Mouse (Mus musculus) E14TG2a.4 (cell line): ENCODE measurements around the gene Ccl4.

Experiments used
- CTCF ChIP-seq: conservative IDR thresholded peaks from 2 replicates; pipeline ENCODE4 v1.5.1; 2014; ENCODE audit warnings: low read length
- NANOG ChIP-seq: IDR thresholded peaks from 2 replicates; pipeline ENCODE4 v1.6.1; 2014; ENCODE audit warnings: borderline replicate concordance, low read length, mixed read lengths
- POU5F1 ChIP-seq: IDR thresholded peaks from 2 replicates; pipeline ENCODE4 v1.6.1; 2014; ENCODE audit warnings: low read length, borderline replicate concordance

DNA sequence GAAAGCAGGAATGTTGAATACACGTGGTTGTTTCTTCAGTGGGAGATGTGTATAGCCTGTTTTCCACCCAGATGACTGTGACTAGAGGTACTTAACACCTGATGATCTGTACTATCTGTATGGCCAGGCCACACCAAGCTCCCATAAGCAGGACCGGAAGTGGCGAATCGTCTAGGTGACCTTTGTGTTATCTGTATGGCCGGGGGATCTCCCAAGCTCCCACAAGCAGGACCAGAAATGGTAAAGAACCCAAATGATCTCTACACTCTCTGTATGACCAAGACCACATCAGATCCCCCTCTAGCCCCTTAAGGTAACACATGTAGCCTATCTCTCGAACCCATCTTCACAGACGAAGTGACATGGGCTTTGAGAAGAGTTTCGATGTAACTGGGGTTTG lies 7.8 kb upstream of the Ccl4 start:
- TF ChIP-seq POU5F1 = no peak
- TF ChIP-seq CTCF = no peak
- TF ChIP-seq NANOG = no peak
